Mouse (Mus musculus) brain, adult 2 months (tissue): ENCODE measurements around the gene Slc24a3.

ENCODE experiments used
- DNase-seq: peaks from one replicate; pipeline ENCODE4 v3.0.0; 2011; ENCODE audit warnings: low read depth, low spot score

The Slc24a3 gene

DNA sequence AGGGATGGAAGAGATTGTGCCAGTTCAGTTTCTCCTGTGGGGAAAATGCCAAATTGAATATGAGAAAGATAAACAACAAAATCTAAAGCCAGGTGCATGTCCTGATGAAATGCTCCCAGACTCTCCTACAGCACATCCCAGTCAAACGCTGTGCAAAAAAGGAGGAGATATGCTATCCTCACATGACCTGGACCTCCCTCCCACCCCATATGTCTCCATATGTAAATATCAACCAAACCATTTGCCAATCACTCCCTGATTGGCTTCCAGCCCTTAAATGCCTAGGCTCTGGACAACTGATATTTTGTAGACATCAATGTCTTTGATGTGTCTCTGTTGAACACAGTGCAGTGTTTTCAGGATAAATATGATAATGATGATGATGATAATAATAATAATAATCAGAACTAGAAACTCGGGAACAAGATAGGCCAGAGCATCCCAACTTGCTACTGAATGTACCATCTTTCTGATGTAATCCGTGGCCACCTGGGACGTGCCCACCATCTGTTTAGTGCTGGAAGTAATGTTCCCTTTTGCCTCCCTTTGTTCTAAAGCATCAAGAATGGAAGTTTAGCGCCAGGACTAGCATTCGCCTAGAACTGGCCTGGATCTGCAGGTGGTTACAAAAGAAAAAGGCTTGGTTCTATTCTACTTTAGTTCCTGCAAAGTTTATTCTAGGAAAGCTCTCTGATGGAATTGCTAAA, 190.8 kb downstream of the Slc24a3 start:
- DNase-seq = peak; percentile 81

DNA sequence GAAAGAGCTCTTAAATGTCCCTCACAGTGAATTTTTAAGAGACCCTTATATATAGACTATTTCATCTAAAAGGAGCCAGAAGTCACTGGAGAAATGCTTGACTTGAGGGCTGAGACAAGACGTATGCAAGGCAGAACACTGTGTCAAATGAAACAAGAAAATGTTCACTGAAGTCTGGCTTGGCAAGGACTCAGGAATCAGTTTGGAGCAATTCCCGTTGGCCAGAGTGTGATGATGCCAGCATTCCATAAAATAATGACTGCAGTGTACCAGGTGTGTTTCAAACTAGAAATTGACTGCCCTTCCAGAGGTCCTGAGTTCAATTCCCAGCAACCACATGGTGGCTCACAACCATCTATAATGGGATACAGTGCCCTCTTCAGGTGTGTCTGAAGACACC, 196.1 kb downstream of the Slc24a3 start:
- peak; percentile 48 for DNase-seq

DNA sequence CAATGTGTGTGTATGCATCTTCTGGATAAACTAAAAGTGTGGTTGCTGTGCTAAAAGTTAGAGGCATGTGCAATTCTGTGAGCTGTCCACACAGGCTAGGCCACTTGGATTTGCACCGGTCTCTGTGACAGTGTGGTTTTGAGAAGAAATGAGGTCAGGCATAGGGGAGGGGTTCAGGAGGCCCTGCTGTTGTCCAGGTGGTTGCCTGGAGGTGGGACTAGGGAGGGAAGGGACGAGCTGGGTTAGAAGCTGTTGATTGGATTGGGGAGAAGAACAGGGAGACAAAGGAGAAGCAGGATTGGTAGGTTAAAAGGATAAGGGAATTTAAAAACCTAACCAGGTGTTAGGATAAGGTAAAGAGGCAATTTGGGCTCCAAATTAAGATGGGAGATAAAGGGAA, 201.1 kb downstream of the Slc24a3 start:
- peak; percentile 75 for DNase-seq

DNA sequence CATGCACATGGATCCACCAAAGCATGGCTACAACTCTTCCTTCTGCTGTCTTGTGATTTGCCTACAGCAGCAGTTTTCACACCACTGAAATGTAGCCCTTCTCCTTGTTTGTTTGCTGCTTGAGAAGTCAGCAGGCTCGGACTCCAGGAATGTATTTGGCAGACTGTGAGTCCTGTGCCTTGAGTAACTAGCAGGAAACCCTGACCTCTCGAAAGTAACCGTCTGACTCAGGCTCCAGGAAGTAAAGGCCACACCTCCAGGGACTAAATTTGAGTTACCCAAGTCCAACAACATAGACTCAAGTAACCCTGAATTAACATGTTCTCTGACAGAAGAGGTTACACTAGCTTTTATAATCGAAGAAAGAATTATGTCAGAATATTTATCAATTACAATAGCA, 203.2 kb downstream of the Slc24a3 start:
- no peak for DNase-seq

DNA sequence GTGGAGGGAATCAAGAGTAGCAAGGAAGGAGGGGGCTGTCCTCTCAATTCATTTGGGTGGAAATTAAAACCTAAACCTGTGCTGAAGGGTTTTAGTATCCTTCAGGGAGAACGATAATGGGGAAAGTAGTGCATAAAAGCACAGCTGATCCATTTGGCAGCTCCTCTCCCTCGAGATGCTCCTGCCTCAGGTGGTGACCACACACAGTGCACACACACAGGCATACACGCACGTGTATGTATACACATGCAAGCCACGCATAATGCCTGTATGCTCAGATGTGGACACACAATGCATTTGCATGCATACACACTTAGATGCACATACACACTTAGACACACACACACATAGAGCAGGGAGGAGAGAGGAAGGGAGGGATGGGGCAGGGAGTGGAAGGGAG, 206.2 kb downstream of the Slc24a3 start:
- no peak for DNase-seq

DNA sequence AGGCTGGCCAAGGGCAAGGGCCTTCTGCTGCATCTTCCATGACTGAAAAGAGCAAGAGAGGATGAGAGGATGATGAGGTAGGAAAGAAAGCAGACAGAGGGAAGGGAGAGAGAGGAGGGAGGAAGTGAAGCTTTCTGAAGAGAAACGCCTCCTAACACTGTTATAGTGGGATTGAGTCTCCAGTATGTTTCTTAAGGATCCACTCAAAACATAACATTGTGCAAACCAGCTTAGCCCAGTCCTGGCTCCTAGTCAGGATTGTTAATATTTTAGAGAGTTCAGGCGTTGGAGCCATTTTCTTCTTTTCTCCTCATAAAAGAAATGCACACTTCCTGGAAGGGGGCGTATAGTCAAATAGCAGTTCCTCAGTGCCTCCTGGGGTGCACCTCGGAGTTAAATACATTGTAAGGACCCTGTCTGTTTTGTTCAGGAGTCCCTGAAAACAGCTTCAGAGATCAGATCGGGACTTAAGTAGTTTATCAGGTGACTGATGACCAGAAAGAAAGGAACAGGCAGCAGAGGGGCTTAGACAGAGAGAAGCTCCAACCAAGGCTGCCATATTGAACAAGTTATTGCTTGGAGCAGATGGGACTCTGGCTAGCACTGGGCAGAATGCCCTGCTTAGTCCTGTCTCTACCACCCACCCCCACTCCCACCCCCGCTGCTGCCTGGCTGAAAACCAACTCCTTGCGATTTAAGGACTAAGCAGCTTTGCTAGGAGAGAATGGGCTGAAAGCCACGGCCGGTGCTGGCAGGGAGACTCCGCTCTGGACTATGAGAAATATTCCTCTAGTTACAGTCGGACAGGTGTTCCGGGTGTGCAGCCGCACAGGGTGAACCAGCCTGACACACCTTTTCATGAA, 215.6 kb downstream of the Slc24a3 start:
- peak; percentile 97 for DNase-seq

DNA sequence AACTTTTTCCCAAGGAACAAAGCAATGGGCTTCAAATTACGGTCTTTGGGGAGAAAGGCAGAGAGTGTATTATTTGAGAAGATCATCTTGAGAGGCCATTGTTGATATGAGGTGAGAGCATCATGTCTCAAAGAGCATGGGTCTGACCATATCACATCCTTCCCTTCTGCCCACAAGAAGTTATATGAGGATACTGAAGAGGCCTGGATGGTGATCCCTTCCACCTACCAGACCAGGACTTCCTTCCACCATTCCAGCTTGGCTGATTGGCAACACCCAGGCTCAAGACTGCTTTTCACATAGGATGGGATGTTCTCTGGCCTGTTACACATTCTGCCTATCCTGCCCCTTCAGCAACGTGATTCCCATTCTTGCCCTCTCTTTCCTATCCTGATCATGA, 216.7 kb downstream of the Slc24a3 start:
- DNase-seq = no peak

DNA sequence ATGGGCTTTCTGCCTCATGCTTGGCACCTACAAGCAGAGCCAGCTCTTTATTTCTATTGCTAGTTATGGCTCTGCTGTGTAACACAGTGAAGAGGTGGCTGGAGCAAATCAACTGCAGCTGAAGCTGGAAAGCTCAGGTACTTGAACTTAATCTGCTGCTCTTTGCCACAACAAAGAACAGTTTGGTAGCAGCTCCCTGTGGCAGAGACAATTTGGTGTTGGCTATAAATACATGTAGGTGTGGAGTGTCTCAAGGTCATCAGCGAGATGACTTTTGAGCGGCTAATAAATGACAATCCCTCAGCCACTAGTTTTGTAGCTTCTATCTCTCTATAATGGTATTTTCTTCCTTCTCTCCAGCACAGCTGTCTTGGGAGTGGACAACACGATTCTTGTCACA, 217.7 kb downstream of the Slc24a3 start:
- DNase-seq = no peak

DNA sequence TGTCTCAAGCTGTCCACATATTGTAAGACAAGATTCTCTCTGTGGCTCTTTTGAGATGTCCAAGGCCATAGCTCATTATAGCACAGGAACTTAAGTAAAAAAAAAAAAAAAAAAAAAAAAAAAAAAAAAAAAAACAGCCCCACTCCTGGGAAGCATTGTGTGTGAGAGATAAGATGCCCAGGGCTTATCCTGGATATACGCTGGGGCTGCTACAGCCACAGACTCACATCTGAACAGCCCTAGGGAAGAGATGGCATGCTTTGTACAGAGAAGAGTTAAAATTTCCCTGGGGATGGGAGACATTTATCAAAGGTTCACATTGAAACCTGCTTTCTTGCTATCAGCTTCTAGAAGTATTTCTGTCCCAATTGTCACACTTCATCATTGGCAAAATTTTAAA, 218.2 kb downstream of the Slc24a3 start:
- no peak for DNase-seq

DNA sequence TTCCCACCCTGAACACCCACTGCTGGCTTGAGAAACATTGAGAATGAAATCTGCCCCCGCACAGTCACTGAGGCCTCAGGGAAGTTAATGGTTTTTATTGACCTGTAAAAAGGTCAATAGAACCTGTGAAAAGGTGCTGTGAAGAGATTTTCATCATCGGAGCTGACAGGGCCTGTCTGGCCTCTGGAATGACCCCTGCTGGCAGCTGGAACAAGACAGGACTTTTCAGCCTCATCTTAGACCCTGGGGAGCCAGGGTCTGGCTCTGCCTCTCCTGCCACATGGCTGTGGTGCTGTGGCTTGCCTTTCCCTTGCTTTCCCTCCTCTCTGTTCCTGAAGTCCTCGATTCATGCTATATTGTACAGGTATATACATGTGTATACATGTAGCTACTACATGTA, 228.2 kb downstream of the Slc24a3 start:
- DNase-seq = no peak

DNA sequence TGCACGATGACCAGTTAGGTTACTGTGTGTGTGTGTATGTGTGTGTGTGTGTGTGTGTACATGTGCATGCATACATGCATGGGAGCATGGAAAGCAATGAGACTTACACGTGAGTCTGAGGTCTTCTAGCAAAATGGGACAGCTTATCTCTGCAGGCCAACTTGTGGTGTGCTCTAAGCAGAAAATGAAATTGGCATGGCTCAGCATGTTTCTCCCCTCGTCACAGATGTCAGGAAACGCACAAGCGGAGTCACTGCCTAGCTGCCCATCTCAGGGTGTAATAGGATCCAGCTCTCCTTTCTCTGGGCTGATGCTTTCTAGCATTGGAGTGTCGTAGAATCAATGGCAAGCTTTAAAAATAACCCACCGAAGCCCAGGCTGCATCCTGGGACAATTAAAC, 229.0 kb downstream of the Slc24a3 start:
- DNase-seq = no peak

DNA sequence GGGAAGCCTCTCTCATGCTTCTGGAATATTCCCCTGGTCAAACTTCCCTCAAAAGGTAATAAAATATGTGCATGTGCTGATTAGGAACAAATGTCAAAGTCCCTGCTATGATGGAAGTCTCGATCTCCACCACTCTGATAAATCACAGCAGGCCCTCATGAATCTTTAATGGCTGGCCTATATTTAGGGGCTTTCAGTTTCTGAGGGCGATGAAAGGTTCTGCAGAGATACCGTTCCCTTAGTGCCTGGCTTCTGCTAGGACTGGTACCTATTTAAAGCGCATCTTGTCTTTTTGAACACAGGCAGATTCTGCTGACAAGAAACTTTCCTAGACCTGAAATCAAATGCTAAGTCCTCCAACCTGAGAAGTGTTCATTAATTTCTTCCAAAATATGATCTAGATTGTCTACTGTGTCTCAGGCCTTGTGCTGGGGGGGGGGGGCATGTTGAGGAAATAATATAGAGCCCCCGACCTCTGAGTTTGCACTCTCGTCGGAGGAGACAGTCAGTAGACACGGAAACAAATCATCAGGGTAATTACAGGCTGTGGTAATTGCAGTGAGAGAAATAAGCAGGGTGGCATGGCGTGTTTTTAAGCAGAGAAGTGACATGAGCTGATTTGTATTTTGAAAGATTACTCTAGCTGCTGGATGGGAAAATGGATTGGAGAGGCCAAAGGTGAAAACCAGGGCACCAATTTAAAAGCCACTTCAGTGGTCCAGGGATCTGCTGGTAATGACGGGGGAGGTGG, 230.1 kb downstream of the Slc24a3 start:
- peak; percentile 36 for DNase-seq

DNA sequence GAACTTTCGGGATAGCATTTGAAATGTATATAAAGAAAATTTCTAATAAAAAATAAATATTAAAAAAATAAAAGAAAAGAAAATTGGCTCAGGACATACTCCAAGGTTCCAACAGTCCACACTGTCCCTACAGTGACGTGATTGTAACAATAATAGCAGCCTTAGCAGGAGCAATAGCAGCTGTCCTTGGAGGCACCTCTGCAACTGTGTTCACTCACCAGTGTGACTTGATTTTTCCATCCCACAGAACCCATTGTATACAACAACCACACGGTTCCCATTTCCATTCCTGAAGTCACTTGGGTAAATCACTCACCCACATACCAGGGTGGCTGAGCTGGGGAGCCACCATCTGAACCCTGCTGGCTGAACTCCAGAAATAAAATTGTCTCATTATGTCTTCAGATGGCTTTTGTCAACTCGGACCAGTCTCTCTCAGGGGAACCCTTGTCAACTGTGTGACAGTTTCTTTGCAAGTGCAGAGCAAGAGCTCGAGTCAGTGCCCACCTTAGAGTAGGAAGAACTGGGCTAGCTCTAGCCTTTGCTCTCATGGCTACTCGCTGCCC, 233.8 kb downstream of the Slc24a3 start:
- DNase-seq = no peak

DNA sequence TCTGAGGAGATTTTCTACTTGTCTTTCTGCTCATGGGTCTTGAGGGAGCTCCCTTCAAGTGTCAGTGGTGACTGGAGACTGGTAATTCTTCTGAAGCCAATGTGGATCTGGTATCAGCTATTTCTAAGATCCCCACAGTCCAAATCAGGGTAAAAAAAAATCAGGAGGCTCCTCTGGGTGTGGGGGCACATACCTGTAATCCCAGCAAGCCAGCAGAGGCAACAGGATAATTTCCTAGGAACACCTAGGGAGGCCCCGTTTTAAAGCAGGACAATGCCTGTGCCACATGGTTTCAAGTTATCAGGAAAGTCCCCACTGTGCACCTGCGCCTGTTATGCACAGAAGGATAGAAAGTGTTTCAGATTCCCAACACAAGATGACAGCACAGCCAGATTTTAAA, 234.4 kb downstream of the Slc24a3 start:
- no peak for DNase-seq

DNA sequence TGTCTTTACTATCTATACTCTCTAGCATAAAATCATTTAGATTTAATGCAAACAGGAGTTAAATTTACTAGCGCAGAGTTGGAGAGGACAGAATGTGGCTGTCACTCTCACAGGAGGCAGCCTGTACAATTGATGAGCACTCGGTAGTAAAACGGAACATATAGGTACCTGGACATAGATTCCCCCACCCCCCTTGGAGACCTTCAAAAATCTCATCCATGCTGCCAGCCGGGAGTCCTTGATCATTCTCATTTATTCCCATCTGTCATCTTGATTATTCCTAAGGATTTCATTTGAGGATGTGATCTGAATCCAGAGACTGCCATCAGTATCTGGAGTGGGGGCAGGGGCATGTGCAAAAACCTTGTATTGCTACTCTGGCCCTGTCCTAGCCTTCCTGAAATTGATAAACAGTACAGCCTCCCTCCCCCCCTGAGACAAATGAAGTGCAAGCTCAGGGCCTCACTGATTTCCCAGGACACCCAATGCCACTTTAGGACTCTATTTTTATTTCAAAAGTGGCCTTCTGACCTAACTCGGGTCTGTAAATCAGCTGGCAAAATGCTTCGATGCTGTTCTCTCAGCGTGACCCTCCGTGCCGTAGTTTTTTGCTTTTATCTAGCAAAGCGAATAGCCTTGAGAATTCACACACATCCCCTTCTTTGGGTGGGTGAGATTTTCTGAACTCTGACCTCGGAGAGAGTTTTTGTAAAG, 237.4 kb downstream of the Slc24a3 start:
- no peak for DNase-seq

DNA sequence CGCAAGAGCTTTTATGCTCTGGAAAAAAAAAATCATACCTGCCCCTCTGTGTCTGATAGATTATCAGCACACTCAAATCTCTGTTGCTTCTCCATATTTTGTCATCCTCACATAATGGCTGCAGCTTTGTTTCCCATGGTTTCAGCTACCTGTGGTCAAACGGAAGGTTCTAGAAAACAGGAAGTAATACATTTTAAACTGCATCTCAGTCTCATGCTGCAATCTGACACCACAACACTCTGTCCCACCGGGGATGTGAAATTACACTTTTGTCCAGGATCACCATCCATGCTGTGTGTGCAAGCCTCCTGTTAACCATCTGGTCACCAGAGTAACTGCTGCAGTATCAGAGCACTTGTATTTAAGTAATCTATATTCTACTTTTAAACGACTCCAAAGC, 238.2 kb downstream of the Slc24a3 start:
- DNase-seq = no peak

DNA sequence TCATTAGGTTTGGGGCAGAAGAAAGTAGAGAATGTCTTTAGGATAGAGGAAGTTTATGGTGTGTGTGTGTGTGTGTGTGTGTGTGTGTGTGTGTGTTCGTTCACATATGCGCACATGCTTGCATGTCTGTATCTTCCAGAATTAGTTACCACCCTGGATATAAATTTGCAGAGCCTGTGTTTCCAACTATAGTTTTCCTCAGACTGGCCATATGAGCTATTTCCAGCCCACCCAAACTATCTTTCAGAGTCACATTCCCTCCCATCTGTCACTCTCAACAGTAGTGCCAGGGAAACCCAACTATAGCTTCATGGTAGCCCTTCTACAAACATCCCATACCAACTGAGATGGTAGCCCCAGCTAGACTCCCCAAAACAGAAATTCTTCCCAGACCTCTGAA, 250.2 kb downstream of the Slc24a3 start:
- peak; percentile 56 for DNase-seq

DNA sequence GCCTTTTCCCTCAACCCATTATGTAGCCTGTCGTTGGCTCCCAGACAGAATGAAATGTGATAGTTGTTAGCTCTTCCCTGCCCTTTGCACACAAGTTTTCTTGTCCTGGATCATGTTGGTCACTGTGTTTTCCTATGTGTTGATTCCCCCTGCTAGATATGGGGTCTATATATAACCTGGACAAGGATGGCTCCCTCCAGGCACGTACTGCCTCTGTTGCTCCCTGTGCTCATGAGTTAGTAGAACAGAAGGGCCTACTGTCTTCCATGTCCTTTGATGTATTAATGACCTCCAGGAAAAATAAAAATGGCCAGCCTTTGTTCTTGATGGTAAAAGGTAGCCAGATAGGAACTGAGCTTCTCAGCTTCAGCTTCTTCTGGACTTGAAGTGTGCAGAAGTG, 251.5 kb downstream of the Slc24a3 start:
- DNase-seq = no peak

DNA sequence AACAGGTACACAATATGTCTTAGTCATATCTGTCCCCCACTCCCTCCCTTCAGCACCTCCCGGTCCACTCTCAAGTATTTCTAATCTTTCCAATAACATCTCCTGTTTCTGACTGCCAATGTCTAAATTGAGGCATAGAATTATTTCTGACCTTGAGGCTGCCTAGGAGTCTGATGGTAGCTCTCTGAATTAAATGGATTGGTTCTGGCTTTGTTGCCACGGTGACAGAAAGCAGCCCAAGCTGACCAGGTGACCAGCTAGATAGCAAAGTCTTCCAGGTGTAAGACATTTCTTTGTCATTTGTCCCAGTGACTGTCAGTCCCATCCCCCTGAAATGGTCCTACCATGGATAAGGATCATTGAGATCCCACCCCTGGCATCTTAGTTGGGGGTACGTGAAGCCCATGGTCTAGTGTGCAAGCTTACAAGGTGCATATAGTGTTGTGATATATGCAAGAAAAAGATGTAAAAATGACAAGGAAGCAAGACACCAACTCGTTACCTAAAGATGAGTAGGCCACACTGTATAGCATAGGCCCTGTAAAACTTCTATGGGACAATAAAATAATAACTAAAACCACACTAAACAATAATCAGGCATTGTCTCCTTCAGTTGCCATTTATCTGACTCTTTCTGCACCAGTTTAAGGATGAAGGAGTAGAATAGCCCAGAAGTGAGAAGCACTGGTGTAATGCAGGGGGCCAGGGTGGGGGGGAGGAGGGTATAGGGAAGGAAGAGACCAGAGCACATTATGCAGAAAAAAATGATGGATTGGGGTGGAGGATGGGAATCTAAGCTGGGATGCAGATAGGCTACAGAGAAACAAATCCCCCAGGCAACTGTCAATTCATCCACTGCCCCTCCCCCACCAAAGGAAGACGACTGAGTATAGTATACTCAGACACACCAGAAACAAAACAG, 253.7 kb downstream of the Slc24a3 start:
- DNase-seq = no peak

DNA sequence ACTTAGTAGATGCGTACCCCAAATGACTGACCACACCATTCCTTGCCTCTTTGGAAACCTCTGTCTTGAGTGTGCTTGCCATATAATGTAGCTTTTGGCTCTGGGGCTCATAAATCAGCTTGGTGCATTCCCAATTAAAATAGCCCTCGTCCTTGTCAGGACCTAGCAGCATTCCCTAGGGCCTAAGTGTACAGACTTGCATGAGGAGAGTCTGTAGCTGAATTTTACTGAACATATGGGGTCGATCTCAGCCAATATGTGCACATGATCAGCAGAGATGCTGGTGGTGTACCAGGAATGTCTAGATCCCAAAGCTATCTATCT, 254.3 kb downstream of the Slc24a3 start:
- no peak for DNase-seq

DNA sequence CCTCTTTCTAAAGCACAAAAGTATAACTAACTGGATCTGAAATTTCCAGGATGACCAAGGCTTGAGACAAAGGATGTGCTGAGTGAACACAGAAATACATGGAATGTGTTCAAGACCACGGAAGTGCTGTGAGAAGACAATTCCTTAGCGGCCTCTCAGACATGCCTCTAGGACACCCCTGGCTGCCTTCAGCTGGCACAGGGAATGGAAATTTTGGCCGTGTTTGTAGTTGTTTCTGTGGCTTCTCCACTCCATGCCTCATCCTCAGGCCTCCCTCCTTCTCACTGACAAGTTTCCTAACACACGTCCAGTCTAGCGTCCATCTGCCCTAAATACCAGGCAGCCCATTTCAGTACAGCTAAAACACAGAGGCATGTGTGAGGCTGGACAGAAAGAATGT, 262.4 kb downstream of the Slc24a3 start:
- no peak for DNase-seq
